Mouse (Mus musculus) layer of hippocampus, adult 2 months (tissue): Measurements from ENCODE around the gene Grap. TPM values are rescaled to one million over a fixed set of nuclear protein-coding genes. Genes with fewer than 3 reads are reported as not detected.
A peak's percentile ranks its signal among the peaks of the same experiment; 100 is the strongest.

Experiments
- DNase-seq, 2 experiments: peaks; one replicate each; pipeline ENCODE4 v3.0.0; 2022; ENCODE audit warnings: low spot score in 2 of 2
- H3K27ac ChIP-seq: fragments of 200-600 bp; 2 replicates; pipeline ENCODE4 v1.8.1; 2022
- H3K4me3 ChIP-seq: fragments of 200-600 bp; 2 replicates; pipeline ENCODE4 v1.8.1; 2022; ENCODE audit warnings: mild to moderate bottlenecking
- CTCF ChIP-seq: fragments of 200-600 bp; conservative IDR thresholded peaks from 2 replicates; pipeline ENCODE4 v1.8.1; 2022; ENCODE audit warnings: antibody characterized with exemption, mild to moderate bottlenecking, moderate library complexity
- long read RNA-seq, 2 experiments: library from polyadenylated mRNA; stranded (forward); transcript quantifications; one replicate each; pipeline ENCODE4 v2.0.0; 2021; ENCODE audit warnings: borderline mapping rate in 2 of 2
- total RNA-seq, 2 experiments: library from RNA; stranded (reverse); gene quantifications; 2 replicates each; pipeline ENCODE4 v1.2.3; 2021

Gene Grap
- total RNA-seq: 1 to 10 TPM; 4.1 to 4.4 TPM
- long read RNA-seq, experiment 1, partial matches to known transcripts: 0 of 5 reads
- long read RNA-seq, experiment 1, other reads (novel, unspliced or antisense): 1 of 5 reads
- long read RNA-seq, experiment 2, transcript Grap-201 (5 exons, 1,662 nt): major isoform, 7 of 7 reads
- long read RNA-seq, experiment 2, partial matches to known transcripts: 0 of 7 reads
- long read RNA-seq, experiment 2, other reads (novel, unspliced or antisense): 0 of 7 reads

DNA sequence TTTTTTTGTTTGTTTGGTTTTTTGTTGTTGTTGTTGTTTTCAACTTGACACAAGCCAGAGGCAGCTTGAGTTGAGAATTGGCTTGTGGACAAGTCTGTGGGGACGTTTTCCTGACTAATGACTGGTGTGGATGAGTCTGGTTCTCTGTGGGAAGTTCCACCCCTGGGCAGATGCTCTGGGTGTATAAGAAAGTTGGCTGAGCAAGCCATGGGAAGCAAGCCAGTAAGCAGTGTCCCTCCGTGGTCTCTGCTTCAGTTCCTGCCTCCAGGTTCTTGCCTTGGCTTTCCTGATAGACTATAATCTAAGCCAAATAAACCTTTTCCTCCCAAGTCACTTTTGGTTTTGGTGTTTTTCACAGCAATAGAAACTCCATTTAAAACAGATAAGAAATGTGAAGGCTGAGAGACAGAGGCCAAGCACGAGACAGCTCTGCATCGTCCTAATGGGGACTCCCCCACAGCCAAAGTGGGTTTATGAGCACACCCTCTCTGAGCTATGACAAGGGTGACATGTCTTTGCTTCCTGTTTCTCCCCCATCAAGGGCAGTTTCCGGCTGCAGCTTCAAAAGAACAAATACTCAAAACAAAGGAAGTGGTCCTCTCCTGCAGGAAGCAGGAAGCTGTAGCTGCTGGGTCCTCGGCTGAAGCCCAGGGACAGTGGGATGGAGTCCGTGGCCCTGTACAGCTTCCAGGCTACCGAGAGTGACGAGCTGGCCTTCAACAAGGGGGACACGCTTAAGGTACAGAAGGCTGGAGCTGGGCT lies at the start of gene Grap:
Grap (plus strand) TSS at position 580 of the 762 bp plus-strand sequence.
- H3K4me3 ChIP-seq: peak within 1 kb of the TSS; percentile 36
- H3K27ac ChIP-seq: peak within 1 kb of the TSS; percentile 61; the same call in 1 of the 2 replicates
- no peak for TF ChIP-seq CTCF
- no peak for DNase-seq

DNA sequence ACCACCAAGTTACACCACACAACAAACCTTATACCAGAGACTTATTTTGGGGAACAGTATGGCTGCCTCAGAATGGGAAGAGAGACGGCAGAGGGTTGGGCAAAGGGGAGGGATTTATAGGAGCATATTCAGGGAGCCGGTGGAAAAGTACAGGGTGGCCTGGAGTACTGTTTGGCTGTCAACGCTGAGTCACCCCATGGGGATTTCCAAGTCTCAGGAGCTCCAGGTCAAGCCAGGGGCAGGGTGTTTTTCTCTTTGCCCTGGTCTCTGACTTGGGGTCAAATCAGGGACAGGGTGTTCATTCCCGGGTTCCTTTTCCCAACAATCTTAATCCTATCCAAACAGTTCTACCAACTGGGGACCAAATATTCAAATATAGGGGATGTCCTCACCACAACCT lies 45.0 kb upstream of the Grap start:
- no peak for DNase-seq
- Histone ChIP-seq H3K4me3 (no peak overlapping the region), H3K27ac (no peak overlapping the region)
- TF ChIP-seq CTCF: no peak

DNA sequence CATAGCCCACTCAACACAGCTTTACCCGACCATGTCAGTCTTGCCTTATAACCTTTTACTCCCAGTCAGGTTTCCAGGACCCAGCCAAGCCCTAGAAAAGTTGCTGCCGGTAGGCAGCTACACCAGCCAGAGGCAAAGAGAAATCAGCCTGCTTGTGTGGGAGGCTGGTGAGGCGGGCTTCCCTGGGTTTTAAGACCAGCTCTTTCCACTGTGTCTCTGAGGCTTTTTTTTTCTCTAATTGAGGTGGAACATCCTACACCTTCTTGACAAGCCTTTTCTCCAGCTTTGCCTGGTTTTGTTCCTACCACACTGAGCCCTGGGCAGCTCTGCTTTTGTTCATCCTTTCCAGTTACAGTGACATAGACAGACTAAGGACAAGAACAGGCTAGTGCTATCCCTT lies 41.9 kb upstream of the Grap start:
- DNase-seq: no peak
- TF ChIP-seq CTCF: no peak
- Histone ChIP-seq H3K4me3 (no peak overlapping the region), H3K27ac (no peak overlapping the region)

DNA sequence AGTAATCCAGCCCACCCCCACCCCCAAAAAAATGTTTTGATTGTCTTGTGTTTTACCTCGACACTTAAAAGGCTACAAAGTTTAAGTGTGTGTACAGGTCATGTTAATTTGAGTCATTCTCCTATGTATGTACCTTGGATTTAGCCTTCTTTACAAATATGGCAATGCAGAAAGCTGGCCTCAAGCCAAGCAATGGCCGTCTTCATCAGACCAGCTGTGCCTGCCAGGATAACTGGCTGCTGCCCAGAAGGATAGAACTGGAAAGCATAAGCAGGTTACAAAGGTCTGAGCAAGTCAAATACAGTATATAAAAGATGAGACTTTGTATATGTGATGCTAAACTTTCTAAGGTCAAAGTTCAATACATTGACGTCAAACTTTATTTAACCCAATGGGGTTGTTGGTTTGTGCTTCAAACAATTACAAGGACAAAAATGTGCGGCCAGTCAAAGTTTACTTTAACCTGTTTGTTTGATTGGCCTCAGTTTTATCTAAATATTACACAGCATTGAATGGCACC lies 40.9 kb upstream of the Grap start:
- no peak for TF ChIP-seq CTCF
- DNase-seq: no peak
- Histone ChIP-seq H3K27ac (no peak overlapping the region), H3K4me3 (no peak overlapping the region)

DNA sequence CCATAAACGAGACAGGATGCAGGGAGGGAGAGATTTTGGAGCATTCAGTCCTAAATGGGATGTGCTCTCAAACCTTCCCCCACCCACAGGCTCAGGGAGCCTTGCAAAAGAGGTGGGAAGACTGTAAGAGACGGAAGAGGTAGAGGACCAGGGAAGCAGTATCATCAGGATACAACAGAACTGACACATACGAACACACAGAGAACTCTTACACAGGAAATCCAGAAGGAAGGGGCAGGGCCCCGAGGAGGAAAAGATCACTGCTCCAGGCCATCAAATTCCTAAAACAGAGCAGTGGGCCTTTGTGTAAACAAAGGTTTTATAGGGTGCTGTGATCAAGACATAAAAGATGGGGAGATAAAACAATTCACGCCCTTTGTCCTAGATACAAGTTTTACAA lies 38.7 kb upstream of the Grap start:
- TF ChIP-seq CTCF: no peak
- Histone ChIP-seq H3K4me3 (no peak overlapping the region), H3K27ac (no peak overlapping the region)
- DNase-seq: no peak

DNA sequence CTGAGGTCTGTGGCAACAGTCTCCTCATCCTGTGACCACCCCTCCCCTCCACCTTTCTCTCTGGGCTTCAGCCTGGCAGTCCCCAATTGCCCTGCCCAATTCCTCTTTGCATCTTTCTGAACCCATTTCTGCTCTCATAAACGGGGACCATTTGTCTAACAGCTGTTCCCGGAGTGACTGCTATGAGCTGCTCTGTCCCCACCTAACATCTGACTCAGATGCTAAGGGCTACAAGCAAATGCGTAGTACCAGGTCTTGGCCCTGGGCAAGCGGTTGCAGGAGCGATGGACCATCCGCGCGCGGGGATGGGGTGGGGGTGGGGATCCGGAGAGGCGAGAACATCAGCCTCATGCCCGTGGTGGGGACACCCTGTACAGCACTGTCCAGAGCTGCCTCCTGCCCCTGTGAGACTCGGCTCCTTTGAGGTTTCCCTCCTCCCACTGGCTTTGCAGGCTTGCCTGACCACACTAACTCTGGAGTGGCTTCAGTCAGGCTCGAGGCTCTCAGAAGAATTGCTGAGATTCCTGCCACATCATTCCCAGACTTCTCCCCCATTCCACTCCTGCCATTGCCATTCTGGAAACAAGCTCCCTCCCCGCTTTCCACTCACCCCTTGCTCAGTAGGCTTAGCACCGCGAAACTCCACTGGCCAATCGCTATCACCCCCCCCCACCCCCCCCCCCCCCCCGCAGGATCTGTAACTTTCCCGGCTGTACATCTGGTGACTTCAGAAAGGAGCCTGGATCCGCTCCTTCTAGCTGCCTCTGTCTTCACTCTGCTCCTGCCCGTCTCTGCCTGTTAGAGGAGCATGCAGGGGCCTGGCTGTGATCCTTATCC lies 37.2 kb upstream of the Grap start:
- no peak for TF ChIP-seq CTCF
- peak overlapping the region; percentile 62; the same call in 1 of the 2 replicates for H3K27ac ChIP-seq
- H3K4me3 ChIP-seq: peak overlapping the region; percentile 23; the same call in 1 of the 2 replicates

DNA sequence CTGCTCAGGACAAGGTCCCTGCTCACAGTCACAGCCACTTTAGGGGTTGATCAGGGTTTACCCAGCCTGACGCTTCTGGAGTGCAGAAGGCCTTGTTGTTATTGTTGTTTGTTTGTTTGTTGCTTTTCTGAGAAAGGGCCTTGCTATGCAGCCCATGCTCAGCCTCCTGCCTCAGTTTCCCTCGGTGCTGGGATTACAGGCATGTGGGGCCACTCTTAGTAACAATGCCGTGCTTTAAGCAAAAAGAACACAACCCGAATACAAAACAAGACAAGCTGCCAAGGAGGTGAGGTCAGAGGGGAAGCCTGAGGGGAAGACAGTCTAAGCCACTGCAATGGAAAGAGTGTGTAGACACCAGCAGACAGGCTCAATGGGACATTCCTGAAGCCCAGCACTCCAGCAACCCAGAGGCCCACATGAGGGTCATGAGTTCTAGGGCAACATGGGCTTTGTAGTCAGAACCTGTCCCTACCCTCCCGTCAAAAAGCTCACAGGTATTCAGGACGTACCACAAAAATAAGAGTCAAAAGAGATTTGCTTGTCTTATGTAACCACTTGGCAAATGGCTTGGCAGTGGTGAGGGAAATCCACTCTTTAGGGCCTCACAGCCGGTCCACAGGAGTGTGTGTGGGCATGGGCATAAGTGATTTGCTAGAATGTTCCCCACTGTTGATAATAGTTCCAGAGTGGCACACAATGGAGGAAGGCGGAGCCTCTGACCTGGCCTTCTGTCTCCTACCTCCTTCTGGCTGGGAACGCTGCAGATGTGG lies 36.4 kb upstream of the Grap start:
- Histone ChIP-seq H3K27ac (peak overlapping the region; percentile 62), H3K4me3 (no peak overlapping the region)
- TF ChIP-seq CTCF: no peak
- no peak for DNase-seq

More for the DNA sequence above, 37.2 kb upstream of the Grap start:
- DNase-seq: no peak

DNA sequence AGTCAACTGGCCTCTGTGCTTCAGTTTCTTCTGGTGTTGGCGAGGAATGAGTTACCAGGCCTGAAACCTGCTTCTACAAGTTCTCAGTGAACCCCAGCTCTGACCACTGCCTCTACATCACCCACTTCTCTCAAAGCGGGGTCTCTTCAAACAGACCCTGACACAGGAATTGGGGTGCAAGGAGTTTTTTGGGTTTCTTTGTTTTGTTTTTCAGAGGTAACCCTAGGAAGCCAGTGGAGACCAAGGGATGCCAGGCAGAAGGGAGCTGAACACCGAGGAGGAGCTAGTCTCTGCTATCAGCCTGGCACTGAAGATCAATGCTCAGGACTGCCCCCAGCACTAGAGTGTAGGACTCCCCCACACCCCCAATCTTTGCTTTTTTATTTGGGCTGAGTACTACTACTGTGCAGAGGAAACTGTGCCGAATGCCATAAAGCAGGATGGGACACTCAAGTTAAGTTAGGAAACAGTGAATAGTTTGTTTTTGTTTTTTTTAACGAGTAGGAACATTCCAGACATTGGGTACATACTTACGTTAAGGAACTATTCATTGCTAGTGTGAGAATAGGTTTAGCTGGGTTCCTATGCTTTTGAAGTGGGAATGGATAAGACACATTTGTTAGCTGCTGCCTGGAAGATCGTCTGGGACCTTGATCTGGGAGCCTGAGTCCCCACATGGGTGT lies 35.6 kb upstream of the Grap start:
- peak overlapping the region; percentile 62 for H3K27ac ChIP-seq
- TF ChIP-seq CTCF: no peak
- DNase-seq: no peak

DNA sequence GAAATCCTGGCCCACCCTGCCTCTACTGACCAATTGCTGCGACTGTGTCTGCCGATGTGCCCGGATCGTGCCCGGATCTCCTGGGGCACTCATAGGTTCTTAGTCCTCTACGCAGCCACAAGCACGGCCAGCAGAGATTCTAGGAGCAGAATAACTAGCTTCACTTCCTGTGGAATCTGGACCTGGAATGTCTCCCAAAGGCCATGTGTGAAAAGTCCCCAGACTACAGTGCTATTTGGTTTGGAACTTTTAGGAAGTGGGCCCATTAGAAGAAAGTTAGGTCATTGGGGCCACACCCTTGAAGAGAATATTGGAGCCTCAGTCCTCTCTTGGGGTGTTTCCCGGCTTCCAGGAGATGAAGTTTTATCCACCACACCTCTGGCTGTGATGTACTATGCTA lies 34.9 kb upstream of the Grap start:
- Histone ChIP-seq H3K4me3 (no peak overlapping the region), H3K27ac (peak overlapping the region; percentile 62; the same call in 1 of the 2 replicates)
- TF ChIP-seq CTCF: no peak
- DNase-seq: no peak

More for the DNA sequence above, 35.6 kb upstream of the Grap start:
- no peak overlapping the region for H3K4me3 ChIP-seq

DNA sequence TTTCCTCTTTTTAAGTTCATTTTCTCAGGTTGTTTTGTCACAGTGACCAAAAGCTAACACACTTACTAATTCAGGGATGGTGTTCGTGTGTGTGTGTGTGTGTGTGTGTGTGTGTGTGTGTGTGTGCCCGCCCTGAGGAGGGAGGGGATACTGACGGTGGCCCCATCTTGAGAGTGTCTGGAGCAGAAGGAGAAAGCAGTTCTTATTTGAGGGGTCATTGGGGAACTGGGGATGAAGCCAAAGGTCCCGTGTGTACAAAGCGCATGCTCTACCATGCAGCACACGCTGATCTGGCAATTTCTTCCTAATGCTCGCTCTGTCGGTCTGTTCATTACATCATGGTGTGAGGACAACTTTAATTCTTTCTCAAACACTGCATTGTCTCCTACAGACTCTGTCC lies 34.5 kb upstream of the Grap start:
- no peak for TF ChIP-seq CTCF
- peak overlapping the region; percentile 94; the same call in 1 of the 2 replicates for H3K27ac ChIP-seq
- no peak for DNase-seq
- no peak overlapping the region for H3K4me3 ChIP-seq

DNA sequence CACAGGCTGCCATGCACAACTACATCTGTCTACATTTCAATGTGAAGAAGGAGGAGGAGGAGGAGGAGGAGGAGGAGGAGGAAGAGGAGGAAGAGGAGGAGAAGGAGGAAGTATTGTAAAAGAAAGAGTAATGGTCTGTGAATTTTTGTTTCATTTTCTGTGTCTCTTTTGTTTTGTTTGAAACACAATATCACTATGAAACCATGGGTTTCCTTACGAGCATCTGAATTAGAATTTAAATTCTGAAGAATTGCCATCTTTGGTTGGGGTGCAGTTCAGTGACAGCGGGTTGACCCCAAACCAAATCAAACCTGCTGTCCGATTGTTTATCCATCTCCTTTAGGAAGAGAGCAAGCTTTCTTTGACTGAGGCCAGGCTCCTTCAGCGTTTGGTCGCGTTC lies 33.7 kb upstream of the Grap start:
- no peak for TF ChIP-seq CTCF
- Histone ChIP-seq H3K4me3 (peak overlapping the region; percentile 56), H3K27ac (peak overlapping the region; percentile 94)
- DNase-seq: no peak
